Mouse (Mus musculus) MEL (cell line): ENCODE data around the gene Cryga. TPM values are rescaled to one million over a fixed set of nuclear protein-coding genes. Genes with fewer than 3 reads are reported as not detected.

ENCODE experiments used
- DNase-seq: peaks from one replicate; pipeline ENCODE4 v3.0.0; 2011; ENCODE audit warnings: low read depth, low spot score
- H3K27ac ChIP-seq: 2 replicates; pipeline ENCODE4 v1.5.1; 2012; ENCODE audit warnings: low read depth, mild to moderate bottlenecking, control low read depth, low read length, moderate library complexity; ENCODE audit not compliant: control insufficient read depth
- H3K27me3 ChIP-seq, 2 experiments: fragments of 150-350 bp in 1 of 2; sonication (generic) in 1 of 2; 2 replicates each; pipeline ENCODE4 v1.6.1; 2012; ENCODE audit warnings: low read length in 2 of 2, mild to moderate bottlenecking in 2 of 2, improper control_type of control experiment in 1 of 2, moderate library complexity in 1 of 2; ENCODE audit not compliant: insufficient read depth in 2 of 2, control insufficient read depth in 1 of 2
- H3K36me3 ChIP-seq, 2 experiments: 2 replicates each; pipeline ENCODE4 v1.6.1; 2012 to 2014; ENCODE audit warnings: low read length in 2 of 2, improper control_type of control experiment in 1 of 2, inconsistent platforms in 1 of 2, mild to moderate bottlenecking in 1 of 2; ENCODE audit not compliant: insufficient read depth in 2 of 2, control insufficient read depth in 1 of 2
- H3K4me1 ChIP-seq, 2 experiments: fragments of 150-350 bp in 1 of 2; sonication (generic) in 1 of 2; 2 replicates each; pipeline ENCODE4 v1.6.1; 2012; ENCODE audit warnings: low read length in 2 of 2, improper control_type of control experiment in 1 of 2, mild to moderate bottlenecking in 1 of 2; ENCODE audit not compliant: insufficient read depth in 2 of 2, control insufficient read depth in 1 of 2
- H3K4me3 ChIP-seq, 2 experiments: fragments of 150-350 bp in 1 of 2; sonication (generic) in 1 of 2; 2 replicates each; pipeline ENCODE4 v1.5.1; 2012; ENCODE audit warnings: low read depth in 2 of 2, low read length in 2 of 2, mild to moderate bottlenecking in 2 of 2, moderate library complexity in 2 of 2, control low read depth in 1 of 2, improper control_type of control experiment in 1 of 2; ENCODE audit not compliant: control insufficient read depth in 1 of 2, insufficient read depth in 1 of 2
- H3K79me2 ChIP-seq: 2 replicates; pipeline ENCODE4 v1.6.1; 2012; ENCODE audit warnings: mild to moderate bottlenecking, low read length, moderate library complexity; ENCODE audit not compliant: control insufficient read depth, poor library complexity, insufficient read depth
- H3K9ac ChIP-seq: 2 replicates; pipeline ENCODE4 v1.6.1; 2012; ENCODE audit warnings: low read depth, mild to moderate bottlenecking, control low read depth, low read length, moderate library complexity; ENCODE audit not compliant: control insufficient read depth, poor library complexity, severe bottlenecking
- H3K9me3 ChIP-seq: fragments of 150-350 bp; sonication (generic); replicated peaks from 2 replicates; pipeline ENCODE4 v1.6.1; 2012; ENCODE audit warnings: mild to moderate bottlenecking, low read length, improper control_type of control experiment, moderate library complexity; ENCODE audit not compliant: insufficient read depth
- CHD1 ChIP-seq: IDR thresholded peaks from 2 replicates; pipeline ENCODE4 v1.6.1; 2012; ENCODE audit warnings: low read depth, mild to moderate bottlenecking, inconsistent platforms, low read length, improper control_type of control experiment
- CTCF ChIP-seq, 3 experiments: IDR thresholded peaks in 2 of 3; conservative IDR thresholded peaks in 1 of 3; 2 replicates each; pipeline ENCODE4 v1.5.1; 2011 to 2012; ENCODE audit warnings: low read length in 3 of 3, low read depth in 2 of 3, mild to moderate bottlenecking in 2 of 3, improper control_type of control experiment in 1 of 3, inconsistent platforms in 1 of 3, mixed read lengths in 1 of 3, moderate library complexity in 1 of 3; ENCODE audit not compliant: control insufficient read depth in 1 of 3, insufficient read depth in 1 of 3, poor library complexity in 1 of 3, severe bottlenecking in 1 of 3
- E2F4 ChIP-seq: IDR thresholded peaks from 2 replicates; pipeline ENCODE4 v1.6.1; 2011; ENCODE audit warnings: low read depth, low read length, improper control_type of control experiment, borderline replicate concordance
- ETS1 ChIP-seq: IDR thresholded peaks from 2 replicates; pipeline ENCODE4 v1.6.1; 2012; ENCODE audit warnings: low read depth, mild to moderate bottlenecking, inconsistent platforms, low read length, improper control_type of control experiment, moderate library complexity
- GATA1 ChIP-seq: IDR thresholded peaks from 2 replicates; pipeline ENCODE4 v1.6.1; 2011; ENCODE audit warnings: low read depth, low read length, improper control_type of control experiment
- KAT2A ChIP-seq: conservative IDR thresholded peaks from 2 replicates; pipeline ENCODE4 v1.6.1; 2012; ENCODE audit warnings: low read depth, low read length, improper control_type of control experiment, inconsistent platforms
- MAFK ChIP-seq: IDR thresholded peaks from 2 replicates; pipeline ENCODE4 v1.6.1; 2011; ENCODE audit warnings: low read depth, mild to moderate bottlenecking, low read length, improper control_type of control experiment, borderline replicate concordance
- MAX ChIP-seq: IDR thresholded peaks from 2 replicates; pipeline ENCODE4 v1.6.1; 2011; ENCODE audit warnings: low read length, improper control_type of control experiment
- MAZ ChIP-seq: IDR thresholded peaks from 2 replicates; pipeline ENCODE4 v1.6.1; 2012; ENCODE audit warnings: low read depth, mild to moderate bottlenecking, inconsistent platforms, low read length, improper control_type of control experiment
- MEF2A ChIP-seq: IDR thresholded peaks from 2 replicates; pipeline ENCODE4 v1.6.1; 2014; ENCODE audit warnings: low read depth, mild to moderate bottlenecking, inconsistent platforms, low read length, improper control_type of control experiment; ENCODE audit not compliant: poor library complexity, insufficient replicate concordance, severe bottlenecking; ENCODE audit errors: extremely low read depth
- MXI1 ChIP-seq: IDR thresholded peaks from 2 replicates; pipeline ENCODE4 v1.6.1; 2011; ENCODE audit warnings: mild to moderate bottlenecking, low read depth, low read length, improper control_type of control experiment
- NELFE ChIP-seq: IDR thresholded peaks from 2 replicates; pipeline ENCODE4 v1.6.1; 2011; ENCODE audit warnings: low read depth, low read length, improper control_type of control experiment
- RAD21 ChIP-seq: IDR thresholded peaks from 2 replicates; pipeline ENCODE4 v1.6.1; 2011; ENCODE audit warnings: mild to moderate bottlenecking, low read depth, low read length, improper control_type of control experiment
- SIN3A ChIP-seq: IDR thresholded peaks from 2 replicates; pipeline ENCODE4 v1.6.1; 2012; ENCODE audit warnings: low read length, improper control_type of control experiment, inconsistent platforms
- TAL1 ChIP-seq: IDR thresholded peaks from 2 replicates; pipeline ENCODE4 v1.6.1; 2012; ENCODE audit warnings: mild to moderate bottlenecking, inconsistent platforms, low read length, moderate library complexity, mixed read lengths
- TBP ChIP-seq: IDR thresholded peaks from 2 replicates; pipeline ENCODE4 v1.8.0; 2011; ENCODE audit warnings: low read depth, low read length, improper control_type of control experiment
- TCF12 ChIP-seq: IDR thresholded peaks from 2 replicates; pipeline ENCODE4 v1.6.1; 2014; ENCODE audit warnings: low read depth, mild to moderate bottlenecking, inconsistent platforms, low read length, improper control_type of control experiment, moderate library complexity
- USF1 ChIP-seq: IDR thresholded peaks from 2 replicates; pipeline ENCODE4 v1.6.1; 2014; ENCODE audit warnings: low read depth, mild to moderate bottlenecking, inconsistent platforms, low read length, improper control_type of control experiment, moderate library complexity
- ZKSCAN1 ChIP-seq: IDR thresholded peaks from 2 replicates; pipeline ENCODE4 v1.6.1; 2012; ENCODE audit warnings: low read depth, mild to moderate bottlenecking, inconsistent platforms, low read length, improper control_type of control experiment, moderate library complexity
- ZMIZ1 ChIP-seq: IDR thresholded peaks from 2 replicates; pipeline ENCODE4 v1.6.1; 2012; ENCODE audit warnings: low read depth, mild to moderate bottlenecking, inconsistent platforms, low read length, improper control_type of control experiment, moderate library complexity
- polyA plus RNA-seq, 2 experiments: library from polyadenylated mRNA; stranded (reverse) in 1 of 2; unstranded in 1 of 2; fragments of >175 nt in 1 of 2; fragments of >200 nt in 1 of 2; gene quantifications; 2 replicates each; pipeline versions ENCODE4 v1.2.1 to v1.2.4; 2012; ENCODE audit warnings: low replicate concordance in 2 of 2, low read depth in 1 of 2; ENCODE audit not compliant: insufficient read length in 2 of 2, insufficient read depth in 1 of 2, missing spikeins in 1 of 2
- total RNA-seq: library from RNA; depleted of rRNA; stranded (reverse); fragments of 300-350 nt; gene quantifications from 2 replicates; pipeline ENCODE4 v1.2.3, GENCODE M21; 2012

The Cryga gene
- total and polyA plus RNA-seq, 3 experiments, result not detected

- Histone ChIP-seq H3K9me3 (no peaks in the 10 kb centered on the region), H3K36me3 (peaks cover 0 to 4% of the 10 kb centered on the region in 2 experiments; a peak in 2 of 4 replicates), H3K79me2 (no peaks in the 10 kb centered on the region), H3K27ac (no peak overlapping the region), H3K4me3 (peak overlapping the region in 1 of 2 experiments; percentile 16; a peak in 1 of 4 replicates), H3K9ac (no peak overlapping the region; the same call in 1 of the 2 replicates), H3K4me1 (peaks cover 0 to 5% of the 10 kb centered on the region in 2 experiments; a peak in 2 of 4 replicates), H3K27me3 (no peaks in the 10 kb centered on the region; a peak in 1 of 4 replicates)
- TF ChIP-seq SIN3A (no peak), GATA1 (peak; percentile 18; the same call in 1 of the 2 replicates)
- peak; percentile 55 for DNase-seq
Observed at GRCm38 (mm10) chr1:65109196-65109595, 6.0 kb upstream of the Cryga start.

DNA sequence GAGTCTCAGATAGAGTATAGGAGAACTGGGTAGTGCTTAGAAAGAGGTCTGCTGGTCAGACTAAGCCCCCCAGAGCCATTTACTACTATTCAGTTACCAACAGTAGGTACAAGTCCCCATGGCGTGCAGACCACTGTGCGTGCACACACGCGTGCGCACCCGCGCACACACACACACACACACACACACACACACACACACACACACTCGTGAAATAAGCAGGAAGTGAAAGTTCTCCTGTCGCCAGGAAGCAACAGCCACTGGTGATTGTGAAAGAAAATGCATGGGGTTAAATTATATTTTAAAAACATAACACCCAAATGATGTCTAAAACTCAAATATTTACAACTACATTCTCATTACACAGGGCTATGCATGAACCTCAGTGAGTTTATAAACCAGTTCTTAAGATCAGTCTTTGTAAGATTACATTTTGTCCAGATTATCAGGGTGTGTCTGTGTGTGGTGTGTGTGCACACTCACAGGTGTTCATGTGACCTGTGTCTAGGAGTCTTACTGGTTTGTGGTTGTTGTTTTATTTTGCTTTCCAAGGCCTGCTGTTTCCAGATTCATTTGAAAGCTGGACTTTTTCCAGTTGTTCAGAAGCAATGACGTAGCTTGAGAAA is 4.6 kb upstream of the Cryga start:
- no peaks in the 10 kb centered on the region; a peak in 1 of 4 replicates for H3K27me3 ChIP-seq
- H3K79me2 ChIP-seq, result no peaks in the 10 kb centered on the region
- H3K4me3 ChIP-seq, result no peak overlapping the region
- H3K9me3 ChIP-seq, result no peaks in the 10 kb centered on the region
- peaks cover 0 to 5% of the 10 kb centered on the region in 2 experiments; a peak in 2 of 4 replicates for H3K4me1 ChIP-seq
- no peak for DNase-seq
- no peak overlapping the region for H3K27ac ChIP-seq
- H3K9ac ChIP-seq, result no peak overlapping the region
- peaks cover 0 to 4% of the 10 kb centered on the region in 2 experiments; a peak in 2 of 4 replicates for H3K36me3 ChIP-seq
- TF ChIP-seq KAT2A, result no peak
- TF ChIP-seq MAZ, result no peak
- no peak for TF ChIP-seq ETS1
- TF ChIP-seq E2F4, result no peak
- no peak for TF ChIP-seq ZMIZ1
- TF ChIP-seq GATA1, result no peak
- TF ChIP-seq CTCF (IDR thresholded peaks at IDR 0.05 in 2 of 3, conservative IDR thresholded peaks at IDR 0.05 in 1 of 3; ENCODE audit: control insufficient read depth in 1 of 3, insufficient read depth in 1 of 3, low read depth in 2 of 3, low read length in 3 of 3, poor library complexity in 1 of 3, severe bottlenecking in 1 of 3), result no peak
- no peak for TF ChIP-seq USF1
- TF ChIP-seq ZKSCAN1, result no peak

GRCm38 (mm10) chr1:65096953-65097352 is 6.2 kb downstream of the Cryga start:
- H3K36me3 ChIP-seq, result no peaks in the 10 kb centered on the region
- TF ChIP-seq TCF12 (no peak), ETS1 (no peak), TAL1 (no peak), E2F4 (no peak), RAD21 (no peak), NELFE (no peak), MXI1 (no peak), CHD1 (no peak), MAFK (no peak), USF1 (no peak), TBP (no peak), MEF2A (no peak), MAX (no peak)
- DNase-seq, result no peak
- no peaks in the 10 kb centered on the region for H3K4me1 ChIP-seq
- no peaks in the 10 kb centered on the region for H3K79me2 ChIP-seq
- H3K9me3 ChIP-seq, result no peaks in the 10 kb centered on the region
- no peak overlapping the region for H3K27ac ChIP-seq
- no peaks in the 10 kb centered on the region for H3K27me3 ChIP-seq
- no peak overlapping the region for H3K4me3 ChIP-seq
- H3K9ac ChIP-seq, result no peak overlapping the region
